Mouse (Mus musculus) forebrain, postnatal 0 days (tissue): ENCODE data around the gene Ascc2. TPM values are rescaled to one million over a fixed set of nuclear protein-coding genes. Genes with fewer than 3 reads are reported as not detected.

Experiments
- ATAC-seq: fragments of 200-750 bp; cut with Nextera tagmentation; 2 replicates; pipeline ENCODE4 v1.8.0; 2017; ENCODE audit warnings: mild to moderate bottlenecking, moderate library complexity
- DNase-seq: peaks from one replicate; pipeline ENCODE4 v3.0.0-alpha.2; 2015
- H3K27ac ChIP-seq: fragments of 300-500 bp; sonication (generic); 2 replicates; pipeline ENCODE4 v1.5.1; 2014; ENCODE audit warnings: low read depth, mild to moderate bottlenecking, antibody characterized with exemption, low read length, moderate library complexity, mixed read lengths
- H3K27me3 ChIP-seq: fragments of 300-500 bp; sonication (generic); 2 replicates; pipeline ENCODE4 v1.6.1; 2014; ENCODE audit warnings: mild to moderate bottlenecking, low read length, mixed read lengths; ENCODE audit not compliant: insufficient read depth
- H3K36me3 ChIP-seq: fragments of 300-500 bp; sonication (generic); 2 replicates; pipeline ENCODE4 v1.6.1; 2014; ENCODE audit warnings: mild to moderate bottlenecking, moderate library complexity; ENCODE audit not compliant: insufficient read depth
- H3K4me1 ChIP-seq: fragments of 300-500 bp; sonication (generic); 2 replicates; pipeline ENCODE4 v1.6.1; 2014; ENCODE audit warnings: antibody characterized with exemption; ENCODE audit not compliant: insufficient read depth
- H3K4me2 ChIP-seq: fragments of 300-500 bp; sonication (generic); 2 replicates; pipeline ENCODE4 v1.6.1; 2014; ENCODE audit warnings: low read depth, mild to moderate bottlenecking, moderate library complexity
- H3K4me3 ChIP-seq: fragments of 300-500 bp; sonication (generic); 2 replicates; pipeline ENCODE4 v1.5.1; 2014; ENCODE audit warnings: low read depth, low read length, mixed read lengths
- H3K9ac ChIP-seq: fragments of 300-500 bp; sonication (generic); 2 replicates; pipeline ENCODE4 v1.6.1; 2014; ENCODE audit warnings: mild to moderate bottlenecking
- H3K9me3 ChIP-seq: fragments of 300-500 bp; sonication (generic); 2 replicates; pipeline ENCODE4 v1.6.1; 2016; ENCODE audit warnings: low read length
- CTCF ChIP-seq: sonication (generic); IDR thresholded peaks from 2 replicates; pipeline ENCODE4 v1.5.1; 2016; ENCODE audit warnings: antibody characterized with exemption, control low read depth, low read depth
- WGBS: fragments of 180-500 bp; shearing (Covaris S2); extraction: QIAGEN DNeasy Blood & Tissue Kit; methylation state at CpG from one replicate; pipeline ENCODE4 v1.1.7; 2014; 5-methylcytosine and 5-hydroxymethylcytosine counted together
- polyA plus RNA-seq: library from polyadenylated mRNA; unstranded; fragments of >200 nt; fragmentation: Nextera tagmentation; extraction: Ambion mirVana; gene quantifications from 2 replicates; pipeline ENCODE4 v1.2.1, GENCODE M21; 2015
- total RNA-seq: library from RNA; depleted of rRNA; stranded (reverse); fragments of >200 nt; gene quantifications from 2 replicates; pipeline ENCODE4 v1.2.3, GENCODE M21; 2014

Ascc2 gene
- total and polyA plus RNA-seq, 2 experiments from 2014 or later = 14.3 to 17.3 TPM

DNA sequence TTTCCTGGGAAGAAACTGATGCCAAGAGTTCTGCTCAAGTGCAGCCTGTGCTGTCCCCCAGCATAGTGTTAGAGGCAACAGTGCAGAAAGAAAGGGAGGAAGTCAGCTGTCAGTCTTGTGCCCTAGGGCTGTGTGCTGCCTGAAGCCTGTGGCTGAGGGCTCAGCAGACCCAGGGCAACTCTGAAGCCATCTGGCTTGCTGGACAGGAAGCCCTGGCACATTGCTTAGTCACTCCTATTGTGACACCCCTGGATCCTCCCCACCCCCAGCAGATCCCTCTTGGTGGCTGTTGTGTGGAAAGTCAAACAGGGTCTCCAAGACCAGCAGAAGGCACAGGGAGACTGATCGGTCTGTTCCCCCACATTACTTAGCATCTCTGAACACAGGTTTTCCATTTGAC, 37.0 kb downstream of the Ascc2 start:
- no peak for ATAC-seq
- DNase-seq = no peak
- H3K4me3 ChIP-seq = no peak overlapping the region

DNA sequence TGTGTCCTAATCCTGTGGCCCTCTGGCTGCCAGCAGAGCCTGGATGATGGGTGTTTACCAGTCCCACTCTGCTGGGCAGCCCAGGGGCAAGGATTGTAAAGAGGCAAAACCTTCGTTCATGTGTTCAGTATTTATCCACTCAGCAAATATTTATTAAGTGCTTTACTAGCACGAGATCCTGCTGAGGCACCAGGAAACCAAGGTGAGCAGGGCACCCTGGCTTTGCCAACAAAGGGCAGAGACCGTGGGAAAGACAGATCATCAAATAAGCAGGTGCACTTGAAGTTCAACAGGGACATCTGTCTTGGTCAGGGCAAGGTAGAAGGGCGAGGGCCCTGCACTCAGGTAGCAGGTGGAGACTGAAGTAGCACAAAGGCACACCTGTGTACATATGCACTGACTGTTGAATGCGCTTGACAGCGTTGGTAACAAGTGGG, 37.6 kb downstream of the Ascc2 start:
- 92% methylated on average over 6 of the region's 6 CpGs for WGBS
- H3K36me3 ChIP-seq = peaks cover 54% of the 10 kb centered on the region
- no peaks in the 10 kb centered on the region for H3K9me3 ChIP-seq
- H3K9ac ChIP-seq = no peak overlapping the region
- DNase-seq (no peak), ATAC-seq (no peak)
- H3K27me3 ChIP-seq = no peaks in the 10 kb centered on the region
- H3K4me2 ChIP-seq = no peak overlapping the region
- H3K4me1 ChIP-seq = no peaks in the 10 kb centered on the region
- no peak overlapping the region for H3K4me3 ChIP-seq
- no peak overlapping the region for H3K27ac ChIP-seq
- no peak for TF ChIP-seq CTCF

More for the DNA sequence above, 37.0 kb downstream of the Ascc2 start:
- no peaks in the 10 kb centered on the region for H3K4me1 ChIP-seq
- no peaks in the 10 kb centered on the region for H3K9me3 ChIP-seq
- 100% methylated on average over 1 of the region's 1 CpGs for WGBS
- peaks cover 53% of the 10 kb centered on the region for H3K36me3 ChIP-seq
- no peak overlapping the region for H3K9ac ChIP-seq
- no peaks in the 10 kb centered on the region for H3K27me3 ChIP-seq
- no peak for TF ChIP-seq CTCF
- no peak overlapping the region for H3K4me2 ChIP-seq
- H3K27ac ChIP-seq = no peak overlapping the region

DNA sequence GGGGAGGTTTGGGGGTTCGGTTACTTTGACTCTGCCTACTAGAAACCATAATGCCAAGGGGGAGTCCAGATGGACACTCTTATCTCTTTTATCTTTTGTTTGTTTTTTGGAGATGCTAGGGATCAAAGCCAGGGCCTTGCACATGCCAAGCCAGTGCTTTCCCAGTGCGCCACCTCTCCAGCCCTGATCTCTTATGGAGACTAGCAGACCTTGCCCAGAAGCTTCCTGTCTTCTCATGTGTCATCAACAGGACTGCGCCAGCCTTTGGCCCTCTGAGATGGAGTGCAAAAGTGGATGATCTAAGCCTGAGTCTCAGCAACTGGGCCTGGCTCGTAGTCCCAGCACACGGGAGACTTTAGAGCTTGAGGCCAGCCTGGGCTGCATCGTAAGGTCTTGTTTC, 38.1 kb downstream of the Ascc2 start:
- H3K36me3 ChIP-seq = peaks cover 54% of the 10 kb centered on the region
- H3K4me2 ChIP-seq = no peak overlapping the region

DNA sequence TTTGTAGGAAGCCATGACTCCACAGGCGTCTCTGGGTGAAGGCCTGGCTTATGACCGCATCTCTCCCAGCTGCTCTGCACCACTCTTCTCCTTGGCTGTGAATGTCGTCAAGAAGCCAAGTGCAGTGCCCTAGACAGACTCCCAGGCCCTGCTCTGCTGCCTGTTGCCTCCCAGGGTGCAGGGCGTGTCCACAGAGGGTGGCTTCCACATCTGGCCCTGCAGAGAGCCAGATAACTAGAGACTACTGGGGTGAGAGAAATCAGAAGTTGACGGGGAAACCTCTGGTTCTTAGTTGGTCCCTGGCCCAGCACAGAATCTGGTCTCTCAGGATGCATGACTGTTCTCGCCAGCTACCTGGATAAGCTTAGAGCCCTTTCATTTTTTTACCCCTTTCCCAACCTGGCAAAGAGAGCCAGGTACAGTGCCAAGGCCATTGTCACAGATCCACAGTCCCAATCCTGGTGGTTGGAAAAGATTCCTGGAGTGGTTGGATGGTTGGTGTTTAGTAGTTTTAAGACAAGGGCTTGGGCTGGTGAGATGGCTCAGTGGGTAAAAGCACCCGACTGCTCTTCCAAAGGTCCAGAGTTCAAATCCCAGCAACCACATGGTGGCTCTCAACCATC, 39.8 kb downstream of the Ascc2 start:
- TF ChIP-seq CTCF = no peak
- H3K27me3 ChIP-seq = no peaks in the 10 kb centered on the region
- H3K4me1 ChIP-seq = no peaks in the 10 kb centered on the region
- DNase-seq (no peak), ATAC-seq (no peak)
- no peak overlapping the region for H3K27ac ChIP-seq
- H3K9me3 ChIP-seq = no peaks in the 10 kb centered on the region
- no peak overlapping the region for H3K4me3 ChIP-seq
- no peak overlapping the region for H3K4me2 ChIP-seq
- no peak overlapping the region for H3K9ac ChIP-seq
- H3K36me3 ChIP-seq = peaks cover 62% of the 10 kb centered on the region
- WGBS = 93% methylated on average over 7 of the region's 7 CpGs

More for the DNA sequence above, 38.1 kb downstream of the Ascc2 start:
- H3K4me1 ChIP-seq = no peaks in the 10 kb centered on the region
- no peak for TF ChIP-seq CTCF
- H3K9me3 ChIP-seq = no peaks in the 10 kb centered on the region
- H3K27me3 ChIP-seq = no peaks in the 10 kb centered on the region
- 90% methylated on average over 6 of the region's 6 CpGs for WGBS
- H3K27ac ChIP-seq = no peak overlapping the region
- H3K4me3 ChIP-seq = no peak overlapping the region
- ATAC-seq (no peak), DNase-seq (no peak)
- no peak overlapping the region for H3K9ac ChIP-seq

DNA sequence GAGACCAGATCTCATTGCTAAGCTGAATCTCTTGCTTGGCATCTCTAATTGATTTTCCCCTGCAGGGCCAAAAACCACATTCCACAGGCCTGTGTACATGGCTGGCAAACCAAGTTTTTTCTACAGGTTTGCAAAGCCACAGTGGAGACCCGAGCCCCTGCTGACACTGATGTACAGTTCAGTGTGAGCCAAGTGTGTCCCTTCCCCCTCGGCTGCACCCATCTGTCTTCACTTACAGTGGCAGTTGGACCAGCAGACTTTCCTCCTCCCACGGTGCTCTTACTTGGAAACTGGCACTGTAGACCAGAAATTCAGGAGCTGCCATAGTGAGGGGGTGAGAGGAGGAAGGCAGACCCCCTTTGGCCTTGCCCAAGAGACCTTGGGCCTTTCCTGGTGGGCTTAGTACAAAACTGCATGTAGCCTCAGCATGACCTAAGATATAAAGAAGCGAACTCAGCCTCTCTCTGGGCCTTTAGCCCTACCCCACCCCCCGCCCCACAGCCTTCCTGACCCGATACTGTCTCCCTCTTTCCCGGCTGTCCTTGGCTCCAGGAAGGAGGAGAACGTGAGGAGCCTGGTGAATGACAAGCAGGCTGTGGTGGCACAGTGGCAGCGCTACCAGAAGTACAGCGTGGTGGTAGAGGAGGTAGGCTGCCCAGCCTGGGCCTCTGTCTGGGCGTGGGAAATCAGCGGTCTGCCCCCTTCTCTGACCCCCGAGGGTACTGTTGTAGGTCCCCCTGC, 41.3 kb downstream of the Ascc2 start:
- 78% methylated on average over 13 of the region's 13 CpGs for WGBS
- Histone ChIP-seq H3K36me3 (peaks cover 62% of the 10 kb centered on the region), H3K9ac (no peak overlapping the region), H3K4me1 (no peaks in the 10 kb centered on the region), H3K9me3 (no peaks in the 10 kb centered on the region), H3K4me2 (no peak overlapping the region), H3K4me3 (no peak overlapping the region), H3K27ac (no peak overlapping the region; the same call in 1 of the 2 replicates), H3K27me3 (no peaks in the 10 kb centered on the region)
- peak; percentile 82 for ATAC-seq
- TF ChIP-seq CTCF = no peak
- DNase-seq = peak; percentile 33

DNA sequence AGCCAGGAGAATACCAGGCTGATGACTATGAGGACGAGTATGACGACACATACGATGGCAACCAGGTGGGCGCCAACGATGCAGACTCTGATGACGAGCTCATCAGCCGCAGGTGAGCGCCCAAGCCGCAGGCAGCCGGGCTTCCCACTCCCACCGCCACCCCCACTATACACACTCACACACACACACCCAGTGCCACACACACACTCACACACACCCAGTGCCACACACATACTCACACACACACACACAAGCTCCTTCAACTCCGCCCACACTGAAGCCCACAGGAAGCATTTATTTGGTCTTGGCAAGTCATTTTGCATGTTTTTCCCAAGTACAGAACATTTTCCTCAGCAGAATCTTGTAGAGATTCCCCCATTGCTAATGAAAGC, 41.9 kb downstream of the Ascc2 start:
- no peak for TF ChIP-seq CTCF
- H3K36me3 ChIP-seq = peaks cover 61% of the 10 kb centered on the region
- WGBS = 89% methylated on average over 12 of the region's 12 CpGs
- no peak overlapping the region for H3K9ac ChIP-seq
- no peaks in the 10 kb centered on the region for H3K9me3 ChIP-seq
- ATAC-seq = no peak
- no peak for DNase-seq
- H3K27me3 ChIP-seq = no peaks in the 10 kb centered on the region
- H3K4me1 ChIP-seq = no peaks in the 10 kb centered on the region
- H3K4me3 ChIP-seq = no peak overlapping the region
- H3K27ac ChIP-seq = no peak overlapping the region
- H3K4me2 ChIP-seq = no peak overlapping the region

DNA sequence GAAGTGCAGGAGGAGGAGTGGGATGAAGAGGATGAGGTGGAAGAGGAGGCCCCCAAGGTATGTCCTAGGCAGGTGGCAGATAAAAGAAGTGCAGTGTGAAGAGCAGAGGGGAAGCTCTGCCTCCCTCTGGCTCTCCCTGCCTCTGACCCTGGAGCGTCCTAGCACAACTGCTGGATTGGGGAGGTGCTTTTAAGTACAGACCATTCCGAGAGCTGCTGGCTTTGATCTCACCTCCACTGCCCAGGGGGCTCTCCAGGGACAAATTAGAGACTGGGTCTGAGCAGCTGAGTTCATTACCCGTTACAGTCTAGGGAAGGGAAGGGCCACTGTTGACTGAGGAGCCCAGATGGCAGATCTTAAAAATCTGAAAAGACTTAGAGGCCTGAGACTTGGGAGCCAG, 42.6 kb downstream of the Ascc2 start:
- H3K9me3 ChIP-seq = no peaks in the 10 kb centered on the region
- TF ChIP-seq CTCF = no peak
- peaks cover 55% of the 10 kb centered on the region for H3K36me3 ChIP-seq
- no peak overlapping the region for H3K4me3 ChIP-seq
- no peak overlapping the region for H3K27ac ChIP-seq
- H3K4me2 ChIP-seq = no peak overlapping the region
- no peaks in the 10 kb centered on the region for H3K27me3 ChIP-seq
- 60% methylated on average over 3 of the region's 3 CpGs for WGBS
- no peaks in the 10 kb centered on the region for H3K4me1 ChIP-seq
- DNase-seq = no peak
- H3K9ac ChIP-seq = no peak overlapping the region
- ATAC-seq = no peak
